Mouse (Mus musculus): Measurements from ENCODE around the gene Wdtc1.

- TF ChIP-seq POLR2A (IDR thresholded peaks at IDR 0.05; ENCODE audit: control insufficient read depth, extremely low read depth, insufficient read depth, low read length, poor library complexity) (no peak), CTCF (IDR thresholded peaks at IDR 0.05; ENCODE audit: borderline replicate concordance, control insufficient read depth, extremely low read depth, insufficient read depth, low read length, poor library complexity) (no peak)
These were observed 62.0 kb downstream of the Wdtc1 start for GRCm38 (mm10) chr4:133291255-133291654.
